Mouse (Mus musculus): ENCODE results near the gene Slc39a9. TPM values are rescaled to one million over a fixed set of nuclear protein-coding genes. Genes with fewer than 3 reads are reported as not detected.

Slc39a9 gene
- polyA plus RNA-seq, 1 experiment from 2014 or later: 26.6 TPM

GRCm38 (mm10) chr12:80728814-80729213 lies 85.1 kb downstream of the Slc39a9 start:
- DNase-seq (ENCODE audit: low spot score): no peak
- Histone ChIP-seq H3K9me3 (replicated peaks; ENCODE audit: control insufficient read depth, low read length) (no peaks in the 10 kb centered on the region), H3K4me3 (ENCODE audit: low read depth, low read length) (no peak overlapping the region), H3K27ac (replicated peaks; ENCODE audit: low read depth, low read length) (no peak overlapping the region), H3K36me3 (replicated peaks; ENCODE audit: control insufficient read depth, insufficient read depth, low read depth, low read length) (no peaks in the 10 kb centered on the region), H3K4me1 (ENCODE audit: control insufficient read depth, insufficient read depth, low read length) (no peaks in the 10 kb centered on the region), H3K4me2 (ENCODE audit: low read depth, low read length) (no peak overlapping the region), H3K27me3 (ENCODE audit: control insufficient read depth, insufficient read depth, low read length) (no peaks in the 10 kb centered on the region), H3K9ac (replicated peaks; ENCODE audit: low read length) (no peak overlapping the region)
- WGBS: 44% methylated on average over 2 of the region's 2 CpGs
- ATAC-seq (replicated peaks; ENCODE audit: insufficient number of reproducible peaks, low FRiP score, low TSS enrichment, low read depth): no peak

GRCm38 (mm10) chr12:80729758-80730530 lies 86.3 kb downstream of the Slc39a9 start:
- no peak for DNase-seq (ENCODE audit: low spot score)
- H3K9me3 ChIP-seq (replicated peaks; ENCODE audit: control insufficient read depth, low read length): no peaks in the 10 kb centered on the region
- no peaks in the 10 kb centered on the region for H3K36me3 ChIP-seq (replicated peaks; ENCODE audit: control insufficient read depth, insufficient read depth, low read depth, low read length)
- no peak overlapping the region for H3K4me2 ChIP-seq (ENCODE audit: low read depth, low read length)
- H3K4me3 ChIP-seq (ENCODE audit: low read depth, low read length): no peak overlapping the region
- no peak; the same call in 1 of the 2 replicates for ATAC-seq (replicated peaks; ENCODE audit: insufficient number of reproducible peaks, low FRiP score, low TSS enrichment, low read depth)
- no peaks in the 10 kb centered on the region for H3K4me1 ChIP-seq (ENCODE audit: control insufficient read depth, insufficient read depth, low read length)
- H3K27me3 ChIP-seq (ENCODE audit: control insufficient read depth, insufficient read depth, low read length): no peaks in the 10 kb centered on the region
- WGBS: 87% methylated on average over 12 of the region's 12 CpGs
- no peak overlapping the region for H3K27ac ChIP-seq (replicated peaks; ENCODE audit: low read depth, low read length)
- H3K9ac ChIP-seq (replicated peaks; ENCODE audit: low read length): no peak overlapping the region

- Histone ChIP-seq H3K9me3 (replicated peaks; ENCODE audit: control insufficient read depth, low read length) (no peaks in the 10 kb centered on the region), H3K9ac (replicated peaks; ENCODE audit: low read length) (no peak overlapping the region), H3K36me3 (replicated peaks; ENCODE audit: control insufficient read depth, insufficient read depth, low read depth, low read length) (no peaks in the 10 kb centered on the region), H3K27ac (replicated peaks; ENCODE audit: low read depth, low read length) (no peak overlapping the region), H3K4me1 (ENCODE audit: control insufficient read depth, insufficient read depth, low read length) (no peaks in the 10 kb centered on the region), H3K4me2 (ENCODE audit: low read depth, low read length) (no peak overlapping the region), H3K27me3 (ENCODE audit: control insufficient read depth, insufficient read depth, low read length) (no peaks in the 10 kb centered on the region), H3K4me3 (ENCODE audit: low read depth, low read length) (no peak overlapping the region)
- DNase-seq (ENCODE audit: low spot score): peak; percentile 82
- peak; percentile 70 for ATAC-seq (replicated peaks; ENCODE audit: insufficient number of reproducible peaks, low FRiP score, low TSS enrichment, low read depth)
- WGBS: 6% methylated on average over 9 of the region's 9 CpGs
These were observed 86.9 kb downstream of the Slc39a9 start for GRCm38 (mm10) chr12:80730567-80730966.

Other genes starting within 250 kb of the Slc39a9 start
- 10.1 and 11.5 TPM in 2 replicates for gene Dcaf5, start 207.3 kb upstream of the Slc39a9 start, polyA plus RNA-seq (2014; fragmentation: Nextera tagmentation; extraction: Ambion mirVana)
- 34.9 and 36.2 TPM in 2 replicates for gene Exd2, start 180.8 kb upstream of the Slc39a9 start, polyA plus RNA-seq (2014; fragmentation: Nextera tagmentation; extraction: Ambion mirVana)
- gene Galnt16, start 125.6 kb upstream of the Slc39a9 start, polyA plus RNA-seq (2014; fragmentation: Nextera tagmentation; extraction: Ambion mirVana): 6.9 and 7.0 TPM in 2 replicates
- gene Erh, start 458 bp downstream of the Slc39a9 start, polyA plus RNA-seq (2014; fragmentation: Nextera tagmentation; extraction: Ambion mirVana): 328 and 341 TPM in 2 replicates
- 0.67 and 1.8 TPM in 2 replicates for gene Plekhd1, start 48.7 kb downstream of the Slc39a9 start, polyA plus RNA-seq (2014; fragmentation: Nextera tagmentation; extraction: Ambion mirVana)
- gene Ccdc177, start 116.8 kb downstream of the Slc39a9 start, polyA plus RNA-seq (2014; fragmentation: Nextera tagmentation; extraction: Ambion mirVana): 1.3 and 1.4 TPM in 2 replicates
- gene Susd6, start 146.6 kb downstream of the Slc39a9 start, polyA plus RNA-seq (2014; fragmentation: Nextera tagmentation; extraction: Ambion mirVana): 13.8 and 14.9 TPM in 2 replicates